Mouse (Mus musculus) cerebellum, adult 2 months (tissue): ENCODE measurements around the gene Chil1.

Experiments
- CTCF ChIP-seq: fragments of 200-500 bp; IDR thresholded peaks from 2 replicates; pipeline ENCODE4 v1.5.1; 2011; ENCODE audit warnings: low read depth, mild to moderate bottlenecking, control low read depth, low read length, moderate library complexity, borderline replicate concordance; ENCODE audit not compliant: insufficient read depth
- POLR2A ChIP-seq: fragments of 200-500 bp; IDR thresholded peaks from 2 replicates; pipeline ENCODE4 v1.6.1; 2011; ENCODE audit warnings: low read length, control low read depth, borderline replicate concordance; ENCODE audit not compliant: insufficient read depth

GRCm38 (mm10) chr1:134193674-134194197, 11.8 kb downstream of the Chil1 start:
- no peak for TF ChIP-seq CTCF
- TF ChIP-seq POLR2A = no peak
